Mouse (Mus musculus) forebrain, embryonic 16.5 days (tissue): ENCODE measurements at regions not wholly inside any gene's neighbourhood (a gene's known extent, or its start where the extent isn't known, plus 50 kb on each side); places are given as distances from the start of the nearest gene placed in this dataset.

Source experiments
- ATAC-seq: fragments of 200-750 bp; cut with Nextera tagmentation; 2 replicates; pipeline ENCODE4 v1.8.0; 2017; ENCODE audit warnings: mild to moderate bottlenecking, moderate library complexity
- H3K27ac ChIP-seq: fragments of 300-500 bp; sonication (generic); 2 replicates; pipeline ENCODE4 v1.5.1; 2014; ENCODE audit warnings: low read length, control low read depth
- H3K27me3 ChIP-seq: fragments of 300-500 bp; sonication (generic); replicated peaks from 2 replicates; pipeline ENCODE4 v1.6.1; 2014; ENCODE audit warnings: low read length; ENCODE audit not compliant: control insufficient read depth, insufficient read depth
- H3K36me3 ChIP-seq: fragments of 300-500 bp; sonication (generic); 2 replicates; pipeline ENCODE4 v1.6.1; 2014; ENCODE audit not compliant: control insufficient read depth, insufficient read depth
- H3K4me1 ChIP-seq: fragments of 300-500 bp; sonication (generic); replicated peaks from 2 replicates; pipeline ENCODE4 v1.6.1; 2014; ENCODE audit warnings: low read length; ENCODE audit not compliant: control insufficient read depth, insufficient read depth
- H3K4me2 ChIP-seq: fragments of 300-500 bp; sonication (generic); 2 replicates; pipeline ENCODE4 v1.6.1; 2014; ENCODE audit warnings: mild to moderate bottlenecking, low read length, control low read depth
- H3K4me3 ChIP-seq: fragments of 300-500 bp; sonication (generic); replicated peaks from 2 replicates; pipeline ENCODE4 v1.5.1; 2014; ENCODE audit warnings: mild to moderate bottlenecking, low read length, control low read depth
- H3K9ac ChIP-seq: fragments of 300-500 bp; sonication (generic); replicated peaks from 2 replicates; pipeline ENCODE4 v1.6.1; 2014; ENCODE audit warnings: low read depth, low read length, control low read depth
- H3K9me3 ChIP-seq: fragments of 300-500 bp; sonication (generic); 2 replicates; pipeline ENCODE4 v1.6.1; 2016; ENCODE audit warnings: low read length; ENCODE audit not compliant: control insufficient read depth
- WGBS: fragments of 180-500 bp; shearing (Covaris S2); extraction: QIAGEN DNeasy Blood & Tissue Kit; methylation state at CpG from one replicate; pipeline ENCODE4 v1.1.7; 2014; 5-methylcytosine and 5-hydroxymethylcytosine counted together

GRCm38 (mm10) chr14:79716704-79717103, 54.4 kb downstream of the Pcdh8 start:
- Histone ChIP-seq H3K9me3 (no peaks in the 10 kb centered on the region), H3K4me3 (no peak overlapping the region), H3K9ac (no peak overlapping the region), H3K27ac (no peak overlapping the region), H3K4me2 (no peak overlapping the region), H3K36me3 (no peaks in the 10 kb centered on the region), H3K27me3 (no peaks in the 10 kb centered on the region), H3K4me1 (peaks cover 6% of the 10 kb centered on the region)
- 50% methylated on average over 8 of the region's 8 CpGs for WGBS
- ATAC-seq, result peak; percentile 22; the same call in 1 of the 2 replicates

GRCm38 (mm10) chr14:79712550-79713262, 50.7 kb upstream of the Cnmd start:
- WGBS, result 90% methylated on average over 6 of the region's 6 CpGs
- Histone ChIP-seq H3K4me1 (peaks cover 7% of the 10 kb centered on the region; the same call in 1 of the 2 replicates), H3K9me3 (no peaks in the 10 kb centered on the region), H3K4me2 (no peak overlapping the region), H3K27ac (no peak overlapping the region), H3K9ac (no peak overlapping the region), H3K4me3 (no peak overlapping the region), H3K27me3 (no peaks in the 10 kb centered on the region), H3K36me3 (no peaks in the 10 kb centered on the region)
- no peak for ATAC-seq
